Mouse (Mus musculus): Measurements from ENCODE around the gene Olfr1153. TPM values are rescaled to one million over a fixed set of nuclear protein-coding genes. Genes with fewer than 3 reads are reported as not detected.

The Olfr1153 gene
- total RNA-seq (2022) = not detected

DNA sequence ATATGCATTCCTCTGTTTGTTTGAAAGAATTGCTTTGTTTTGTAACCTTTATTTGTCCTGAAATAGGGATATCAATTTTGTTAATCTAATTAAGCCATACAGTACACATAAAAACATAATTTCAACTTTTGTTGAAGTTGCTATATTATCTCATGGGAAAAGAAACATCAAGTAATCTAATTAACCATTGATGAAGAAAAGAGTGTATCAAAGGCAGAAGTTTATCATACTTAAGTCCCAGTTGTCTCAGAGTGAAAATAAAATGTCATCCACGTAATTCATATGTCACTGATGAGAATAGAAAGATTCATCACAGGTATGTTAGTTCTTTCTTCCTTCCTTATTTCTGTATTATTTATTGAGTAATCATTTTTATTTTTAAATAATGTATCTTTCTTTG, at the start of gene Olfr1153:
TSS of gene Olfr1153 (plus strand) at position 301 of the 400 bp plus-strand sequence.
- no peak for DNase-seq

DNA sequence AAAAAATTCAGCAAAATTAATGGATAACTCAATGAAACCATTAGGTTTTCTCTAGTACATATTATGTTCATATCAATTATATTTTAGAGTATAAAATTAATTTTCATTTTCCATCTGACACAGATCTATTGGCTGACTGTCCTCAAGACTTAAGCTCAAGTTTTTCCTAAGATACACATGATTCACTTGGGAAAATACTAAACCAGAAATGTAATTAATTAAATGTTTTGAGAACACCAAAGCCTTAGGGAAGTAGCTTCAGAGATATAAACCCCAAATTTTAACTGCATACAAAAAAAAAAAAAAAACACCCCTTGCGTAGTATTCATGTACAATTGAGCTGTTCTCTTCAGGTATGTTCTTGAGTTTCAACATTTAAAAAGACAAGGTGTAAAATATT, 39.2 kb upstream of the Olfr1153 start, which contains the start of gene Olfr1151:
TSS of gene Olfr1151 (plus strand) at position 301 of the 400 bp plus-strand sequence.
- no peak for DNase-seq

DNA sequence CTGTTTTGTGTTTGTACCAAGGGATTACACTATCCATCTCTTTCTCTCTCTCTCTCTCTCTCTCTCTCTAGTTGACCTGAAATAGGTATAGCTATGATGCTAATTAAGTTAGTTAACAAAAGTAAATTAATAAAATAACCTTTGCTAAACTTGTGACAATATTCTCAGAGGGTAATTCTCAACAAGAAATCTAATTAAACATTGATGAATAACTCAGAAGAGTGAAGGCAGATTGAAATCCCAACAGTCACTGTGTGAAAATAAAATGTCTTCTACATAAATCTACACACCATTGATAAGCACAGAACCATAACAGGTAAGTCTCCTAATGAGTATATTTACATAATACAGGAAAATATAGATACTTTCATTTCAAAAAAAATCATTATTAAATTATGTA, 28.6 kb upstream of the Olfr1153 start, which contains the start of gene Olfr1152:
TSS of gene Olfr1152 (plus strand) at position 301 of the 400 bp plus-strand sequence.
- no peak for DNase-seq

DNA sequence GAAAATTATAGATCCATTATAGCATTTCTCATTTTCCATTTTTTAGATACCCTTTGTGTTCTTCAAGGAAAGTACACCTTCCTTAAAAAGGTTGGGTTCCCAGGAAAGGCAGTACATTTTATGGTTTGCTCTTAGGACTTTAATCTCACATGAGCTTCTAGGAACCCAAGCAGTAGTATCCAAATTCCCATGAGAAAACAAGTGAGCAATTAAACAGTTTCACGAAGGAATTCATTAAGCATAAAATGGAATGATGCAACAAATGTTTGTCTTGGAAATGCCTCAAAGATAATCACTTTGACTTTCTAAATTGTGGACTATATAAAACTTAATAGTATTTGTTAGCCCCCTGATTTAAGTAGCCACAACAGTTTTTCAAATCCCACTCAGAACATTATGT, 10.3 kb downstream of the Olfr1153 start, which contains the start of gene Olfr1154:
TSS of gene Olfr1154 (minus strand) at position 101 of the 400 bp plus-strand sequence.
- no peak for DNase-seq

DNA sequence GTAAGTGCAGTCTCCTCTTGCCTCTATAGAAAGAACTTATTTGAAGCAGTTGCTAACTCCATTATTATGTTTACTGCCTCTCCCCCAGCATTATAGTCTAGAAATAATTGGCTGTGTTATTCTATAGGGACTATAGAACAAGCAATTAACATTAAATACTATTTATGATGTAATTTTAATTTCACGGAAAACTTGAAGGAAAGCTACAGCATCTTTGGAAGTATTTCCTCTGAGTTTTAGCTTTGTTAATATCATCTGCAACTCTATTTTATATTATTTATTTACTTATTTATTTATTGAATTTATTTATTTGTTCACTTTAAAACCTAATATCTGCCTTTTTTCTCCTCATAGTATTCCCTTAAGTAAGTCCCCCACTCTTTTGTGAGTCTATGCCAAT, 50.3 kb downstream of the Olfr1153 start, which contains the start of gene Olfr1155:
TSS of gene Olfr1155 (minus strand) at position 101 of the 400 bp plus-strand sequence.
- no peak for DNase-seq

Other genes starting within 250 kb of the Olfr1153 start
- not detected for gene Olfr1133, start 247.6 kb upstream of the Olfr1153 start, total RNA-seq (2022)
- gene Olfr1134, start 236.5 kb upstream of the Olfr1153 start, total RNA-seq (2022) = not detected
- gene Olfr1135, start 221.3 kb upstream of the Olfr1153 start, total RNA-seq (2022) = not detected
- not detected for gene Olfr1136, start 201.0 kb upstream of the Olfr1153 start, total RNA-seq (2022)
- gene Olfr1137, start 181.8 kb upstream of the Olfr1153 start, total RNA-seq (2022) = not detected
- not detected for gene Olfr1138, start 155.0 kb upstream of the Olfr1153 start, total RNA-seq (2022)
- gene Olfr1140, start 151.2 kb upstream of the Olfr1153 start, total RNA-seq (2022) = not detected
- gene Olfr1141, start 141.0 kb upstream of the Olfr1153 start, total RNA-seq (2022) = not detected
- not detected for gene Olfr152, start 115.5 kb upstream of the Olfr1153 start, total RNA-seq (2022)
- gene Olfr1143, start 94.4 kb upstream of the Olfr1153 start, total RNA-seq (2022) = not detected
- gene Olfr1145, start 85.1 kb upstream of the Olfr1153 start, total RNA-seq (2022) = not detected
- not detected for gene Olfr1148, start 64.4 kb upstream of the Olfr1153 start, total RNA-seq (2022)
- not detected for gene Olfr1150-ps1, start 51.0 kb upstream of the Olfr1153 start, total RNA-seq (2022)
- gene Olfr1151, start 39.1 kb upstream of the Olfr1153 start, total RNA-seq (2022) = not detected
- not detected for gene Olfr1152, start 28.5 kb upstream of the Olfr1153 start, total RNA-seq (2022)
- gene Olfr1154, start 10.2 kb downstream of the Olfr1153 start, total RNA-seq (2022) = not detected
- not detected for gene Olfr1155, start 50.2 kb downstream of the Olfr1153 start, total RNA-seq (2022)
- not detected for gene Olfr1156, start 58.1 kb downstream of the Olfr1153 start, total RNA-seq (2022)
- gene Olfr1157, start 73.3 kb downstream of the Olfr1153 start, total RNA-seq (2022) = not detected
- not detected for gene Olfr74, start 79.7 kb downstream of the Olfr1153 start, total RNA-seq (2022)
- not detected for gene Olfr1158, start 95.2 kb downstream of the Olfr1153 start, total RNA-seq (2022)
- not detected for gene Olfr1160, start 113.3 kb downstream of the Olfr1153 start, total RNA-seq (2022)
- gene Olfr1161, start 127.8 kb downstream of the Olfr1153 start, total RNA-seq (2022) = not detected
- gene Olfr73, start 142.7 kb downstream of the Olfr1153 start, total RNA-seq (2022) = not detected
- not detected for gene Olfr1162, start 156.2 kb downstream of the Olfr1153 start, total RNA-seq (2022)
- gene Olfr1163, start 176.9 kb downstream of the Olfr1153 start, total RNA-seq (2022) = not detected
- not detected for gene Olfr1164, start 199.0 kb downstream of the Olfr1153 start, total RNA-seq (2022)
- gene Olfr1166, start 233.3 kb downstream of the Olfr1153 start, total RNA-seq (2022) = not detected